Mouse (Mus musculus) MEL (cell line): ENCODE results near the gene Diras1. TPM values are rescaled to one million over a fixed set of nuclear protein-coding genes. Genes with fewer than 3 reads are reported as not detected.

Experiments used
- DNase-seq: peaks from one replicate; pipeline ENCODE4 v3.0.0; 2011; ENCODE audit warnings: low read depth, low spot score
- H3K27ac ChIP-seq: 2 replicates; pipeline ENCODE4 v1.5.1; 2012; ENCODE audit warnings: low read depth, mild to moderate bottlenecking, control low read depth, low read length, moderate library complexity; ENCODE audit not compliant: control insufficient read depth
- H3K27me3 ChIP-seq, 2 experiments: fragments of 150-350 bp in 1 of 2; sonication (generic) in 1 of 2; 2 replicates each; pipeline ENCODE4 v1.6.1; 2012; ENCODE audit warnings: low read length in 2 of 2, mild to moderate bottlenecking in 2 of 2, improper control_type of control experiment in 1 of 2, moderate library complexity in 1 of 2; ENCODE audit not compliant: insufficient read depth in 2 of 2, control insufficient read depth in 1 of 2
- H3K36me3 ChIP-seq, 2 experiments: 2 replicates each; pipeline ENCODE4 v1.6.1; 2012 to 2014; ENCODE audit warnings: low read length in 2 of 2, improper control_type of control experiment in 1 of 2, inconsistent platforms in 1 of 2, mild to moderate bottlenecking in 1 of 2; ENCODE audit not compliant: insufficient read depth in 2 of 2, control insufficient read depth in 1 of 2
- H3K4me1 ChIP-seq, 2 experiments: fragments of 150-350 bp in 1 of 2; sonication (generic) in 1 of 2; 2 replicates each; pipeline ENCODE4 v1.6.1; 2012; ENCODE audit warnings: low read length in 2 of 2, improper control_type of control experiment in 1 of 2, mild to moderate bottlenecking in 1 of 2; ENCODE audit not compliant: insufficient read depth in 2 of 2, control insufficient read depth in 1 of 2
- H3K4me3 ChIP-seq, 2 experiments: fragments of 150-350 bp in 1 of 2; sonication (generic) in 1 of 2; 2 replicates each; pipeline ENCODE4 v1.5.1; 2012; ENCODE audit warnings: low read depth in 2 of 2, low read length in 2 of 2, mild to moderate bottlenecking in 2 of 2, moderate library complexity in 2 of 2, control low read depth in 1 of 2, improper control_type of control experiment in 1 of 2; ENCODE audit not compliant: control insufficient read depth in 1 of 2, insufficient read depth in 1 of 2
- H3K79me2 ChIP-seq: 2 replicates; pipeline ENCODE4 v1.6.1; 2012; ENCODE audit warnings: mild to moderate bottlenecking, low read length, moderate library complexity; ENCODE audit not compliant: control insufficient read depth, poor library complexity, insufficient read depth
- H3K9ac ChIP-seq: 2 replicates; pipeline ENCODE4 v1.6.1; 2012; ENCODE audit warnings: low read depth, mild to moderate bottlenecking, control low read depth, low read length, moderate library complexity; ENCODE audit not compliant: control insufficient read depth, poor library complexity, severe bottlenecking
- H3K9me3 ChIP-seq: fragments of 150-350 bp; sonication (generic); replicated peaks from 2 replicates; pipeline ENCODE4 v1.6.1; 2012; ENCODE audit warnings: mild to moderate bottlenecking, low read length, improper control_type of control experiment, moderate library complexity; ENCODE audit not compliant: insufficient read depth
- BHLHE40 ChIP-seq: IDR thresholded peaks from 2 replicates; pipeline ENCODE4 v1.6.1; 2012; ENCODE audit warnings: low read depth, mild to moderate bottlenecking, inconsistent platforms, low read length, improper control_type of control experiment, borderline replicate concordance
- E2F4 ChIP-seq: IDR thresholded peaks from 2 replicates; pipeline ENCODE4 v1.6.1; 2011; ENCODE audit warnings: low read depth, low read length, improper control_type of control experiment, borderline replicate concordance
- ELF1 ChIP-seq: IDR thresholded peaks from 2 replicates; pipeline ENCODE4 v1.6.1; 2014; ENCODE audit warnings: low read depth, mild to moderate bottlenecking, inconsistent platforms, low read length, improper control_type of control experiment, moderate library complexity
- ETS1 ChIP-seq: IDR thresholded peaks from 2 replicates; pipeline ENCODE4 v1.6.1; 2012; ENCODE audit warnings: low read depth, mild to moderate bottlenecking, inconsistent platforms, low read length, improper control_type of control experiment, moderate library complexity
- GATA1 ChIP-seq: IDR thresholded peaks from 2 replicates; pipeline ENCODE4 v1.6.1; 2011; ENCODE audit warnings: low read depth, low read length, improper control_type of control experiment
- HCFC1 ChIP-seq: IDR thresholded peaks from 2 replicates; pipeline ENCODE4 v1.6.1; 2012; ENCODE audit warnings: low read depth, mild to moderate bottlenecking, inconsistent platforms, low read length, improper control_type of control experiment, moderate library complexity
- JUND ChIP-seq: IDR thresholded peaks from 2 replicates; pipeline ENCODE4 v1.6.1; 2011; ENCODE audit warnings: low read depth, mild to moderate bottlenecking, improper control_type of control experiment, low read length
- MAX ChIP-seq: IDR thresholded peaks from 2 replicates; pipeline ENCODE4 v1.6.1; 2011; ENCODE audit warnings: low read length, improper control_type of control experiment
- MAZ ChIP-seq: IDR thresholded peaks from 2 replicates; pipeline ENCODE4 v1.6.1; 2012; ENCODE audit warnings: low read depth, mild to moderate bottlenecking, inconsistent platforms, low read length, improper control_type of control experiment
- MXI1 ChIP-seq: IDR thresholded peaks from 2 replicates; pipeline ENCODE4 v1.6.1; 2011; ENCODE audit warnings: mild to moderate bottlenecking, low read depth, low read length, improper control_type of control experiment
- POLR2AphosphoS5 ChIP-seq: IDR thresholded peaks from 2 replicates; pipeline ENCODE4 v1.6.1; 2012; ENCODE audit warnings: low read depth, borderline replicate concordance, mild to moderate bottlenecking, inconsistent platforms, low read length, moderate library complexity, mixed read lengths
- RAD21 ChIP-seq: IDR thresholded peaks from 2 replicates; pipeline ENCODE4 v1.6.1; 2011; ENCODE audit warnings: mild to moderate bottlenecking, low read depth, low read length, improper control_type of control experiment
- RCOR1 ChIP-seq: IDR thresholded peaks from 2 replicates; pipeline ENCODE4 v1.6.1; 2012; ENCODE audit warnings: low read depth, mild to moderate bottlenecking, inconsistent platforms, low read length, improper control_type of control experiment
- SMC3 ChIP-seq: IDR thresholded peaks from 2 replicates; pipeline ENCODE4 v1.6.1; 2011; ENCODE audit warnings: low read depth, low read length, improper control_type of control experiment
- TAL1 ChIP-seq: IDR thresholded peaks from 2 replicates; pipeline ENCODE4 v1.6.1; 2012; ENCODE audit warnings: mild to moderate bottlenecking, inconsistent platforms, low read length, moderate library complexity, mixed read lengths
- TBP ChIP-seq: IDR thresholded peaks from 2 replicates; pipeline ENCODE4 v1.8.0; 2011; ENCODE audit warnings: low read depth, low read length, improper control_type of control experiment
- UBTF ChIP-seq: IDR thresholded peaks from 2 replicates; pipeline ENCODE4 v1.6.1; 2012; ENCODE audit warnings: low read depth, mild to moderate bottlenecking, inconsistent platforms, low read length, improper control_type of control experiment, moderate library complexity, borderline replicate concordance; ENCODE audit not compliant: insufficient read depth
- ZC3H11A ChIP-seq: IDR thresholded peaks from 2 replicates; pipeline ENCODE4 v1.6.1; 2012; ENCODE audit warnings: low read depth, mild to moderate bottlenecking, inconsistent platforms, low read length, improper control_type of control experiment
- ZKSCAN1 ChIP-seq: IDR thresholded peaks from 2 replicates; pipeline ENCODE4 v1.6.1; 2012; ENCODE audit warnings: low read depth, mild to moderate bottlenecking, inconsistent platforms, low read length, improper control_type of control experiment, moderate library complexity
- ZMIZ1 ChIP-seq: IDR thresholded peaks from 2 replicates; pipeline ENCODE4 v1.6.1; 2012; ENCODE audit warnings: low read depth, mild to moderate bottlenecking, inconsistent platforms, low read length, improper control_type of control experiment, moderate library complexity
- polyA plus RNA-seq, 2 experiments: library from polyadenylated mRNA; stranded (reverse) in 1 of 2; unstranded in 1 of 2; fragments of >175 nt in 1 of 2; fragments of >200 nt in 1 of 2; gene quantifications; 2 replicates each; pipeline versions ENCODE4 v1.2.1 to v1.2.4; 2012; ENCODE audit warnings: low replicate concordance in 2 of 2, low read depth in 1 of 2; ENCODE audit not compliant: insufficient read length in 2 of 2, insufficient read depth in 1 of 2, missing spikeins in 1 of 2
- total RNA-seq: library from RNA; depleted of rRNA; stranded (reverse); fragments of 300-350 nt; gene quantifications from 2 replicates; pipeline ENCODE4 v1.2.3, GENCODE M21; 2012

Gene Diras1
- total and polyA plus RNA-seq, 3 experiments: 0.04 TPM; not detected in 2

DNA sequence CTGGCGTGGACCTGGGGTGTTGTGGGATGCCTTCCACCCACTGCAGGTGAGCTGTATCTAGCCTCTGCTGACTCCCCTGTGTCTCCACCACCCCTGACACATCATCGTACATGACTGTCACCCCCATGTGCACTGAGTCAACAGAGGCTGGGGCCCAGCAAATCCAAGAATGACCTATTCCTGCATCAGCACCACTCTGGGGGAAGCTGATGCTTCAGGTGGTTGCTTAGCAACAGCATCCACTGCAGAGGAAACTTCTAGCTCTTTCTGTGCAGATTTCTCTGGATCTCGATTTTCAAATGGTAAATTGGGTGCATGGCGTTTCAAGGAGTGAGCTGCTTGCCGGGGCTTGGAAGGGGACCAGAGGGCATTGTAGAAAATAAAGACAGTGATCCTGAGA, 32.2 kb downstream of the Diras1 start:
- no peak for TF ChIP-seq ETS1
- TF ChIP-seq HCFC1: no peak
- no peak for TF ChIP-seq MXI1
- TF ChIP-seq MAX: no peak
- no peak for TF ChIP-seq UBTF
- no peak for TF ChIP-seq TAL1
- no peak for TF ChIP-seq ZC3H11A
- TF ChIP-seq JUND: no peak
- TF ChIP-seq GATA1: no peak
- TF ChIP-seq E2F4: no peak
- no peak for TF ChIP-seq RAD21
- TF ChIP-seq SMC3: no peak
- TF ChIP-seq, all 39 proteins: peak for 0
- Histone ChIP-seq H3K27ac (no peak overlapping the region), H3K27me3 (no peaks in the 10 kb centered on the region), H3K79me2 (no peaks in the 10 kb centered on the region), H3K9me3 (no peaks in the 10 kb centered on the region), H3K36me3 (no peaks in the 10 kb centered on the region), H3K4me3 (no peak overlapping the region), H3K9ac (no peak overlapping the region), H3K4me1 (0 out of 4 replicates have a peak, but pooled peaks cover 0 to 6% of the 10 kb centered on the region in 2 experiments)
- DNase-seq: no peak

DNA sequence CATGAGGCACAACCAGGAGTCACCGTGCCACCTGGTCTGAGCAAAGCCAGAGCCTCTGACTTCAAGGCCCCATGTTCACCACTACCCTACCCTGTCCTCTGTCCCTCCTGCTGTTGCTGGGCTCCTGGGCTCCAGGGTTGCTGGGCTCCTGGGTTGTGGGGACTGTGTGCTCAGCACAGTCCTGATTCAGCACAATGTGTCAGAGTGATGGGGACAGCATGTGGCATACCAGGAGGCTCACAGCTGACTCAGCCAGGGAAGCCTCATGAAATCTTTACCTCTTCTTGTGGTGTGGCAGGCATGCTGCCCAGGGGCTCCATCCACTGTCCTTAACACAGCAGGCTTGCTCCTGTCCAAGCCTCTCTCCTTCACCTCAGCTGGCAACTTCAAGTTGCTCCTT, 33.5 kb downstream of the Diras1 start:
- Histone ChIP-seq H3K4me1 (0 out of 4 replicates have a peak, but pooled peaks cover 0 to 6% of the 10 kb centered on the region in 2 experiments), H3K27me3 (no peaks in the 10 kb centered on the region), H3K27ac (no peak overlapping the region), H3K36me3 (no peaks in the 10 kb centered on the region), H3K9ac (no peak overlapping the region), H3K9me3 (no peaks in the 10 kb centered on the region), H3K4me3 (no peak overlapping the region), H3K79me2 (no peaks in the 10 kb centered on the region)
- TF ChIP-seq RCOR1 (no peak), TBP (no peak), MAZ (no peak), ELF1 (no peak), RAD21 (no peak), ZMIZ1 (no peak), POLR2AphosphoS5 (no peak), MXI1 (no peak), BHLHE40 (no peak), ZKSCAN1 (no peak)
- DNase-seq: no peak
